Mouse (Mus musculus): ENCODE results near the gene Tmem206.

DNA sequence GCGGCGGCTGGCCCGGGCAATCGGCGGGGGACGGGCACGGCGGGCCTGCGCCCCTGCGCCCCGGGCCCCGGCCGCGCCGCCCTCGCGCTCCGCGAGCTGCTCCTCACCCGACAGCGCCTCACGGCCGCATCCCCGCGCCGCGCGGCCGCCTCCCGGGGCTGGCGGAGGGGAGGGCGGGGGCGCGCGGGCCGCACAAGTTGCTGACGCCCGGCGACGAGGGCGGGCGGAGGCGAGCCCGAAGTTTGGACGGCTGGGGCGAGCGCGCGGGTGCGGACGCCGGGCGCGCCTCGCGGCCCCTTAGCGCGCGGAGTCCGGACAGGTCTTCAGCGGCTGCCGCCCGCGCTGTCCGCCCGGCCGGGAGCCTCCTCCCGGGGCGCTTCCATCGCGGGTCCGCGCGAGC lies 70.7 kb downstream of the Tmem206 start:
- TF ChIP-seq ZC3H11A (IDR thresholded peaks at IDR 0.05; ENCODE audit: borderline replicate concordance, low read depth, low read length) (no peak), ZNF384 (IDR thresholded peaks at IDR 0.05; ENCODE audit: low read depth, low read length) (no peak), MAFK (IDR thresholded peaks at IDR 0.05; ENCODE audit: insufficient read depth, low read depth, low read length) (no peak)
